Mouse (Mus musculus) MEL (cell line): ENCODE measurements at regions not wholly inside any gene's neighbourhood (a gene's known extent, or its start where the extent isn't known, plus 50 kb on each side); places are given as distances from the start of the nearest gene placed in this dataset.

Source experiments
- CHD1 ChIP-seq: IDR thresholded peaks from 2 replicates; pipeline ENCODE4 v1.6.1; 2012; ENCODE audit warnings: low read depth, mild to moderate bottlenecking, inconsistent platforms, low read length, improper control_type of control experiment
- CTCF ChIP-seq, 3 experiments: IDR thresholded peaks in 2 of 3; conservative IDR thresholded peaks in 1 of 3; 2 replicates each; pipeline ENCODE4 v1.5.1; 2011 to 2012; ENCODE audit warnings: low read length in 3 of 3, low read depth in 2 of 3, mild to moderate bottlenecking in 2 of 3, improper control_type of control experiment in 1 of 3, inconsistent platforms in 1 of 3, mixed read lengths in 1 of 3, moderate library complexity in 1 of 3; ENCODE audit not compliant: control insufficient read depth in 1 of 3, insufficient read depth in 1 of 3, poor library complexity in 1 of 3, severe bottlenecking in 1 of 3
- ELF1 ChIP-seq: IDR thresholded peaks from 2 replicates; pipeline ENCODE4 v1.6.1; 2014; ENCODE audit warnings: low read depth, mild to moderate bottlenecking, inconsistent platforms, low read length, improper control_type of control experiment, moderate library complexity
- GATA1 ChIP-seq: IDR thresholded peaks from 2 replicates; pipeline ENCODE4 v1.6.1; 2011; ENCODE audit warnings: low read depth, low read length, improper control_type of control experiment
- MAZ ChIP-seq: IDR thresholded peaks from 2 replicates; pipeline ENCODE4 v1.6.1; 2012; ENCODE audit warnings: low read depth, mild to moderate bottlenecking, inconsistent platforms, low read length, improper control_type of control experiment
- POLR2A ChIP-seq, 2 experiments: IDR thresholded peaks; 2 replicates each; pipeline ENCODE4 v1.6.1; 2011 to 2012; ENCODE audit warnings: low read length in 2 of 2, mild to moderate bottlenecking in 2 of 2, control low read depth in 1 of 2, improper control_type of control experiment in 1 of 2, low read depth in 1 of 2, moderate library complexity in 1 of 2; ENCODE audit not compliant: control insufficient read depth in 1 of 2, insufficient read depth in 1 of 2, poor library complexity in 1 of 2
- RCOR1 ChIP-seq: IDR thresholded peaks from 2 replicates; pipeline ENCODE4 v1.6.1; 2012; ENCODE audit warnings: low read depth, mild to moderate bottlenecking, inconsistent platforms, low read length, improper control_type of control experiment
- UBTF ChIP-seq: IDR thresholded peaks from 2 replicates; pipeline ENCODE4 v1.6.1; 2012; ENCODE audit warnings: low read depth, mild to moderate bottlenecking, inconsistent platforms, low read length, improper control_type of control experiment, moderate library complexity, borderline replicate concordance; ENCODE audit not compliant: insufficient read depth

DNA sequence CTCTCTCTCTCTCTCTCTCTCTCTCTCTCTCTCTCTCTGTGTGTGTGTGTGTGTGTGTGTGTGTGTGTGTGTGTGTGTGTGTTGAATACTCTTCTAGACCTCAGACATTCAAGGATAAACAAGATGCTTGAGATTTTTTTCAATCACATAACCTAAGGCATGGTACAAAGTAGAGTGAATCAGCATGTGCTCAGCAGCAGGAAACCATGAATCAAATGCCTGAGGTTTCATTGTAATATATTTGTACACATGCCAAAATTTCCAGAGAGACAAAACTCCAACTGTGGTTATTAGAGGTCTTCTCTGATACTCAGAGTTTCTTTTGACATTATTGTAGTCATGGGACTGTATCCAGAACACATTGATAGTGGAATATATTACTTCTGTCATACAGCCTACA, 1423.5 kb upstream of the Dsel start:
- no peak for TF ChIP-seq MAZ
- TF ChIP-seq POLR2A (IDR thresholded peaks at IDR 0.05; ENCODE audit: control insufficient read depth in 1 of 2, insufficient read depth in 1 of 2, low read depth in 1 of 2, low read length in 2 of 2, poor library complexity in 1 of 2) = no peak
- TF ChIP-seq UBTF = no peak
- no peak for TF ChIP-seq CTCF (IDR thresholded peaks at IDR 0.05 in 2 of 3, conservative IDR thresholded peaks at IDR 0.05 in 1 of 3; ENCODE audit: control insufficient read depth in 1 of 3, insufficient read depth in 1 of 3, low read depth in 2 of 3, low read length in 3 of 3, poor library complexity in 1 of 3, severe bottlenecking in 1 of 3)
- TF ChIP-seq RCOR1 = no peak
- TF ChIP-seq ELF1 = no peak
- TF ChIP-seq GATA1 = no peak
- TF ChIP-seq CHD1 = no peak
